Mouse (Mus musculus) heart, embryonic 10.5 days (tissue): ENCODE data around the gene Fam166a. TPM values are rescaled to one million over a fixed set of nuclear protein-coding genes. Genes with fewer than 3 reads are reported as not detected.

Experiments used
- DNase-seq: peaks from one replicate; pipeline ENCODE4 v3.0.0-alpha.2; 2017; ENCODE audit warnings: low spot score
- H3K27ac ChIP-seq: fragments of 300-500 bp; sonication (generic); 2 replicates; pipeline ENCODE4 v1.5.1; 2016; ENCODE audit warnings: mild to moderate bottlenecking
- H3K27me3 ChIP-seq: fragments of 300-500 bp; sonication (generic); 2 replicates; pipeline ENCODE4 v1.6.1; 2016; ENCODE audit warnings: mild to moderate bottlenecking; ENCODE audit not compliant: poor library complexity, insufficient read depth, severe bottlenecking
- H3K36me3 ChIP-seq: fragments of 300-500 bp; sonication (generic); 2 replicates; pipeline ENCODE4 v1.6.1; 2016; ENCODE audit warnings: mild to moderate bottlenecking, moderate library complexity
- H3K4me1 ChIP-seq: fragments of 300-500 bp; sonication (generic); 2 replicates; pipeline ENCODE4 v1.6.1; 2016; ENCODE audit warnings: mild to moderate bottlenecking
- H3K4me3 ChIP-seq: fragments of 300-500 bp; sonication (generic); 2 replicates; pipeline ENCODE4 v1.5.1; 2016; ENCODE audit warnings: mild to moderate bottlenecking, moderate library complexity
- H3K9me3 ChIP-seq: fragments of 300-500 bp; sonication (generic); 2 replicates; pipeline ENCODE4 v1.6.1; 2016; ENCODE audit warnings: mild to moderate bottlenecking, moderate library complexity
- WGBS: fragments of 180-500 bp; shearing (Covaris S2); methylation state at CpG from one replicate; pipeline ENCODE4 v1.1.7; 2016; 5-methylcytosine and 5-hydroxymethylcytosine counted together
- polyA plus RNA-seq: library from polyadenylated mRNA; unstranded; fragments of >200 nt; fragmentation: Nextera tagmentation; extraction: Ambion mirVana; gene quantifications from 2 replicates; pipeline ENCODE4 v1.2.1, GENCODE M21; 2016

Fam166a gene
- polyA plus RNA-seq, 1 experiment from 2014 or later: 0.92 TPM

- WGBS: 3% methylated on average over 6 of the region's 6 CpGs
- no peaks in the 10 kb centered on the region; the same call in 1 of the 2 replicates for H3K36me3 ChIP-seq
- no peak overlapping the region; the same call in 1 of the 2 replicates for H3K4me3 ChIP-seq
- peaks cover 48% of the 10 kb centered on the region for H3K4me1 ChIP-seq
- H3K27me3 ChIP-seq: peaks cover 32% of the 10 kb centered on the region
- no peak overlapping the region for H3K27ac ChIP-seq
- peak; percentile 91 for DNase-seq
- no peaks in the 10 kb centered on the region for H3K9me3 ChIP-seq
These were observed 25.2 kb upstream of the Fam166a start for GRCm38 (mm10) chr2:25193330-25193770.

- Histone ChIP-seq H3K4me1 (peaks cover 48% of the 10 kb centered on the region), H3K27me3 (peaks cover 32% of the 10 kb centered on the region), H3K27ac (no peak overlapping the region), H3K9me3 (no peaks in the 10 kb centered on the region), H3K36me3 (peaks cover 2% of the 10 kb centered on the region), H3K4me3 (0 out of 2 replicates have a peak overlapping the region, but pooled peaks have one; percentile 2)
- 68% methylated on average over 5 of the region's 5 CpGs for WGBS
- no peak for DNase-seq
These were observed 24.5 kb upstream of the Fam166a start for GRCm38 (mm10) chr2:25194006-25194405.

- peaks cover 32% of the 10 kb centered on the region for H3K27me3 ChIP-seq
- peaks cover 48% of the 10 kb centered on the region for H3K4me1 ChIP-seq
- no peak for DNase-seq
- WGBS: 77% methylated on average over 17 of the region's 17 CpGs
- H3K9me3 ChIP-seq: no peaks in the 10 kb centered on the region
- 0 out of 2 replicates have a peak overlapping the region, but pooled peaks have one; percentile 79 for H3K27ac ChIP-seq
- H3K36me3 ChIP-seq: peaks cover 8% of the 10 kb centered on the region
- 0 out of 2 replicates have a peak overlapping the region, but pooled peaks have one; percentile 2 for H3K4me3 ChIP-seq
These were observed 23.9 kb upstream of the Fam166a start for GRCm38 (mm10) chr2:25194486-25195171.

GRCm38 (mm10) chr2:25195211-25196156 lies 23.1 kb upstream of the Fam166a start:
- peaks cover 32% of the 10 kb centered on the region for H3K27me3 ChIP-seq
- peaks cover 48% of the 10 kb centered on the region for H3K4me1 ChIP-seq
- no peaks in the 10 kb centered on the region for H3K9me3 ChIP-seq
- WGBS: 14% methylated on average over 55 of the region's 55 CpGs
- peaks cover 16% of the 10 kb centered on the region for H3K36me3 ChIP-seq
- DNase-seq: no peak
- H3K27ac ChIP-seq: peak overlapping the region; percentile 79
- peak overlapping the region; percentile 62 for H3K4me3 ChIP-seq

GRCm38 (mm10) chr2:25196172-25196954 lies 22.2 kb upstream of the Fam166a start, which contains the start of gene Tor4a:
Tor4a (minus strand) TSS chr2:25196886.
- H3K9me3 ChIP-seq: no peaks in the 10 kb centered on the region
- DNase-seq: peak; percentile 90
- peaks cover 48% of the 10 kb centered on the region for H3K4me1 ChIP-seq
- H3K27ac ChIP-seq: peak within 1 kb of the TSS; percentile 79
- H3K36me3 ChIP-seq: peaks cover 25% of the 10 kb centered on the region
- 7% methylated on average over 8 of the region's 8 CpGs for WGBS
- peaks cover 32% of the 10 kb centered on the region for H3K27me3 ChIP-seq
- H3K4me3 ChIP-seq: peak within 1 kb of the TSS; percentile 62

GRCm38 (mm10) chr2:25197191-25197590 lies 21.4 kb upstream of the Fam166a start:
- Histone ChIP-seq H3K4me3 (peak overlapping the region; percentile 62), H3K9me3 (no peaks in the 10 kb centered on the region), H3K4me1 (peaks cover 48% of the 10 kb centered on the region), H3K36me3 (peaks cover 33% of the 10 kb centered on the region), H3K27me3 (peaks cover 32% of the 10 kb centered on the region), H3K27ac (peak overlapping the region; percentile 79)
- no peak for DNase-seq
- WGBS: 22% methylated on average over 2 of the region's 2 CpGs

GRCm38 (mm10) chr2:25197946-25198345 lies 20.6 kb upstream of the Fam166a start:
- Histone ChIP-seq H3K9me3 (no peaks in the 10 kb centered on the region), H3K27ac (no peak overlapping the region), H3K4me3 (no peak overlapping the region), H3K4me1 (peaks cover 47% of the 10 kb centered on the region), H3K27me3 (peaks cover 32% of the 10 kb centered on the region), H3K36me3 (peaks cover 41% of the 10 kb centered on the region)
- no peak for DNase-seq

GRCm38 (mm10) chr2:25200631-25201030 lies 17.9 kb upstream of the Fam166a start:
- Histone ChIP-seq H3K4me3 (no peak overlapping the region), H3K9me3 (no peaks in the 10 kb centered on the region), H3K4me1 (peaks cover 20% of the 10 kb centered on the region), H3K27ac (no peak overlapping the region), H3K36me3 (peaks cover 68% of the 10 kb centered on the region), H3K27me3 (peaks cover 13% of the 10 kb centered on the region)
- WGBS: 92% methylated on average over 2 of the region's 2 CpGs
- DNase-seq: no peak

- no peaks in the 10 kb centered on the region; the same call in 1 of the 2 replicates for H3K4me1 ChIP-seq
- no peak for DNase-seq
- H3K4me3 ChIP-seq: no peak overlapping the region
- no peaks in the 10 kb centered on the region for H3K27me3 ChIP-seq
- peaks cover 98% of the 10 kb centered on the region for H3K36me3 ChIP-seq
- H3K9me3 ChIP-seq: no peaks in the 10 kb centered on the region
- H3K27ac ChIP-seq: no peak overlapping the region
- 60% methylated on average over 4 of the region's 4 CpGs for WGBS
These were observed 14.8 kb upstream of the Fam166a start for GRCm38 (mm10) chr2:25203631-25204214.

GRCm38 (mm10) chr2:25207593-25207992 lies 11.0 kb upstream of the Fam166a start:
- peaks cover 4% of the 10 kb centered on the region; the same call in 1 of the 2 replicates for H3K27me3 ChIP-seq
- H3K4me1 ChIP-seq: peaks cover 17% of the 10 kb centered on the region
- H3K9me3 ChIP-seq: no peaks in the 10 kb centered on the region
- no peak overlapping the region for H3K4me3 ChIP-seq
- DNase-seq: no peak
- no peak overlapping the region for H3K27ac ChIP-seq
- 91% methylated on average over 1 of the region's 1 CpGs for WGBS
- H3K36me3 ChIP-seq: peaks cover 65% of the 10 kb centered on the region

- H3K36me3 ChIP-seq: peaks cover 34% of the 10 kb centered on the region
- H3K27ac ChIP-seq: peak overlapping the region; percentile 99
- H3K9me3 ChIP-seq: no peaks in the 10 kb centered on the region
- no peak for DNase-seq
- peak overlapping the region; percentile 97 for H3K4me3 ChIP-seq
- H3K27me3 ChIP-seq: peaks cover 31% of the 10 kb centered on the region
- WGBS: under 1% methylated on average over 24 of the region's 24 CpGs
- H3K4me1 ChIP-seq: peaks cover 17% of the 10 kb centered on the region
These were observed 7.9 kb upstream of the Fam166a start for GRCm38 (mm10) chr2:25210686-25211085.

- Histone ChIP-seq H3K27ac (peak within 1 kb of the TSS; percentile 99), H3K36me3 (peaks cover 29% of the 10 kb centered on the region), H3K9me3 (no peaks in the 10 kb centered on the region), H3K4me3 (peak within 1 kb of the TSS; percentile 97), H3K27me3 (peaks cover 34% of the 10 kb centered on the region), H3K4me1 (peaks cover 17% of the 10 kb centered on the region)
- 1% methylated on average over 44 of the region's 44 CpGs for WGBS
- peak; percentile 97 for DNase-seq
These were observed 7.3 kb upstream of the Fam166a start, which contains the start of gene Nelfb for GRCm38 (mm10) chr2:25211121-25211670. Nelfb (minus strand) TSS chr2:25211489.
